Mouse (Mus musculus) E14TG2a.4 (cell line): ENCODE results near the gene Vps4b.

ENCODE experiments used
- H3K27me3 ChIP-seq: 2 replicates; pipeline ENCODE4 v1.6.1; 2014; ENCODE audit warnings: low read length, control low read depth; ENCODE audit not compliant: insufficient read depth
- H3K36me3 ChIP-seq: 2 replicates; pipeline ENCODE4 v1.6.1; 2014; ENCODE audit warnings: low read length, control low read depth; ENCODE audit not compliant: insufficient read depth
- H3K4me1 ChIP-seq: replicated peaks from 2 replicates; pipeline ENCODE4 v1.6.1; 2014; ENCODE audit warnings: low read depth, low read length, control low read depth
- H3K4me3 ChIP-seq: replicated peaks from 2 replicates; pipeline ENCODE4 v1.5.1; 2014; ENCODE audit warnings: mild to moderate bottlenecking, low read length
- H3K9me3 ChIP-seq: 2 replicates; pipeline ENCODE4 v1.6.1; 2014; ENCODE audit warnings: low read length, control low read depth
- CTCF ChIP-seq: conservative IDR thresholded peaks from 2 replicates; pipeline ENCODE4 v1.5.1; 2014; ENCODE audit warnings: low read length
- NANOG ChIP-seq: IDR thresholded peaks from 2 replicates; pipeline ENCODE4 v1.6.1; 2014; ENCODE audit warnings: borderline replicate concordance, low read length, mixed read lengths
- POU5F1 ChIP-seq: IDR thresholded peaks from 2 replicates; pipeline ENCODE4 v1.6.1; 2014; ENCODE audit warnings: low read length, borderline replicate concordance

Gene Vps4b

GRCm38 (mm10) chr1:106715111-106716083 lies 81.1 kb downstream of the Vps4b start:
- Histone ChIP-seq H3K27me3 (peaks cover 43% of the 10 kb centered on the region), H3K9me3 (no peaks in the 10 kb centered on the region), H3K4me3 (no peak overlapping the region), H3K36me3 (no peaks in the 10 kb centered on the region), H3K4me1 (peaks cover 12% of the 10 kb centered on the region; the same call in 1 of the 2 replicates)
- TF ChIP-seq POU5F1 (no peak), NANOG (no peak), CTCF (no peak)

- Histone ChIP-seq H3K4me1 (peaks cover 12% of the 10 kb centered on the region; the same call in 1 of the 2 replicates), H3K36me3 (no peaks in the 10 kb centered on the region), H3K9me3 (no peaks in the 10 kb centered on the region), H3K4me3 (peak overlapping the region; percentile 84), H3K27me3 (peaks cover 44% of the 10 kb centered on the region)
- TF ChIP-seq CTCF (no peak), NANOG (no peak), POU5F1 (no peak)
Measured at GRCm38 (mm10) chr1:106714530-106714981, 82.0 kb downstream of the Vps4b start.
